Mouse (Mus musculus) thymus, adult 2 months (tissue): ENCODE data around the gene Igdcc4.

Source experiments
- CTCF ChIP-seq: fragments of 200-500 bp; IDR thresholded peaks from 2 replicates; pipeline ENCODE4 v1.5.1; 2012; ENCODE audit warnings: mild to moderate bottlenecking, control low read depth, low read length, moderate library complexity, borderline replicate concordance; ENCODE audit not compliant: control insufficient read depth, poor library complexity, insufficient read depth; ENCODE audit errors: extremely low read depth
- POLR2A ChIP-seq: fragments of 200-500 bp; IDR thresholded peaks from 2 replicates; pipeline ENCODE4 v1.6.1; 2012; ENCODE audit warnings: mild to moderate bottlenecking, low read length, control low read depth, moderate library complexity; ENCODE audit not compliant: control insufficient read depth, poor library complexity, insufficient read depth; ENCODE audit errors: extremely low read depth

DNA sequence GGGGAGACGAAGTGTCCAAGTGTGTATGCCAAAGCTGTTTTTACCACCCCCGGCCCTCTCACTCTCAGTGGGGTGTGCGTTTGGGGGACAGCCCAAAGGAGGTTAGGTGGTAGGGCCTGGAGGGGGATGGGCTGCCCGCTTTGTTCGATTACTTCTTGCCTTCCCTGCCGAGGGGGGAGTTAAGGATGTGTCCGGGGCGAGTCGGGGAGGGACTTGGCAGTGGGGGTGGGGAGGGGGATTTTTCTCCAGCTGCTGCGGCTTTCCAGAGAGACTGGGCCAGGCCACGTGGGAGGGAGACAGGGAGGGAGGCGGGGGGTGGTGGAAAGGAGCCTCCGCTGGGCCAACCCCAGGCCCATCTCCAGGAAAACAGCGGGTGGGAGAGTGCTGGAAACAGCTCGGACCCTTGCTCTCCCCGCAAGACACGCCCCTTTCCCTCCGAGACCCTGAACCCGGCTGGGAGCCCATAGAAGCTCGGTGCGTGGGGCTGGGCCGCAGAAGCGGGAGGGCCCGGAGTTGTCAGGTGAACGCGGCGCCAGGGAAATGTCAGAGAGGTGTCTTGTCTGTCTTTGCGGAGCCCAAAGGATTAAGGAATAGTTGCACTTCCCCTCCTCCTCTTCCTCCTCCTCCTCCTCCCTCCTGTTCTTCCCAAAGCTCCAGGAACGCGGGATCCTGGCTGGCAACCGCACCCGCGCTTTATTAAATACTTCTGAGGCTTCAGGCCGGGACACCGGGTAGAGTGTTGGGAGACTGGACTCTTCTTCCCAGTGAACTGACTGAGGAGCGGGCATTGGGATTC is 1.3 kb downstream of the Igdcc4 start:
- TF ChIP-seq POLR2A (no peak), CTCF (no peak)
